Mouse (Mus musculus): Measurements from ENCODE around the gene Polk.

Gene Polk

DNA sequence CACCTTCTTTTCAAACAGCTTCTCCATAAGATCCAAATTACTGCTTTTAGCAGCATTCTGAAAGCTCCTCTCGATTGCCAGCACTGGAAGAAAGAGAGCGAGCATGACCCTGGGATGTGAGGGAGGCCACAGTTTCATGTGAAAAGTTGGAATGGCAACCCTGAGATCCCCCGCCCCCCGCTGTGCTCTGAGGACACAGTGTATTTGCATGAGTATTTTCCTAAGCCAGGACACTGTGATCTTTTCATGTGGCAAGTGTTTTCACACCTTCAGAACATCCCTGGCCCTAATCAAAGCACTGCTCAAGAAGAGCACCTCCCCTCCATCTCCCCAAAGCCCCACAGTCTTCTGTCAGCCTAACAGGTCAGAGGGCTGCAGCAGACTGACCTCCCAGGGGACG lies 77.1 kb downstream of the Polk start:
- no peak for DNase-seq (ENCODE audit: low read depth, low spot score)

DNA sequence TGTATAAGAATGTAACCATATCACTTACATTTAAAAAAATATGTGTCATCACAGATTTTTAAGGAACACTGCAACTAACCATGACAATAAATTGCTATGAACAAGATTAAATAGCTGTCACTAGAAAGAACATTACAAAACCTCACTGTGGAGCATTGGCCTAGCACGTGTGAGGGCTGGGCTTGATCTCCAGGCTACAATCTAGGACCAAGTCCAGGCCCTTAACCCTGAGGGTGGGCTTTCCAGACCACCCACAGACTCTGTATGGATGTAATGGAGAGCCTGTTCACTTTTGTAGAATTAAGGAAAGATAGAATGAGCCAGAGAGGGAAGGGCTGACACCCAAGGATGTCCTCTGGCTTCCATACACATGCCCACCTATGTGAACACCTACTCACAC lies 79.7 kb downstream of the Polk start:
- no peak for DNase-seq (ENCODE audit: low read depth, low spot score)

- DNase-seq (ENCODE audit: low read depth, low spot score), result no peak
Observed at GRCm38 (mm10) chr13:96458606-96459005, 83.8 kb downstream of the Polk start.

DNA sequence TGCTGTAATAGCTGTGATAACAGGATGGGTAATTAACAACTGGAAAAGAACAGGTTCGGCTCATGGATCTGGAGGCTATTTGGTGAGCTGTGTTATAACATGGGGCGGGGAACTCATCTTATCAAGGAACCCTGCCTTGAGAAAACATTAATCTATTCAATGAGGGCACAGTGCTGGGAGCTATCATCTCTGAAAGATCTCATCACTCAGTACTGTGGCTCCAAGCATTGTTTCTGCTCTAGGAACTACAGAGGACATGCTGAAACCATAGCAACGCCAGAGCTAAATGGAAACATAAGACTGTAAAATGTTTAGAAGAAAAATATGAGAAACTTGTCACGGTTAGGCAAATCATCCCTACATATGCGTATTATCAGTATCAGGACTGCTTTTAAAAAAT lies 84.4 kb downstream of the Polk start:
- no peak for DNase-seq (ENCODE audit: low read depth, low spot score)

DNA sequence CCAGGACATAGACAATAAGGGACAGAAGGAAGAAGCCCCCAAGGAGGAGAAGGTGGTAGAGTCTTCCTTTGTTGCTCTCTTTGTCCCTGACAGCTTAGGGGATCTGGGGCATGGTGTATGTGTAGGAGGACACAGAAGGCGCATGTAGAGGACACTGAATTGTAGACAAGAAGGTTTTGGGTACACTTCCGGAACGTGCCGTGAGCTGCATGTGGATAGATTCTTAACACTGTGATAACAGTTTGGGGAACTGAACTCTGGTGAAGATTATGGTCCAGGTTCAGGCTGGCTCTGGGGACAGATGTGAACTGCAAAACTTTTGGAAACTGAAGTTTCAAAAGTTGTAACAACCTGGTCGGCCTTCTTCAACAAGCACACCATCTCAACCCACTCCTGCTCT lies 84.8 kb downstream of the Polk start:
- no peak for DNase-seq (ENCODE audit: low read depth, low spot score)

DNA sequence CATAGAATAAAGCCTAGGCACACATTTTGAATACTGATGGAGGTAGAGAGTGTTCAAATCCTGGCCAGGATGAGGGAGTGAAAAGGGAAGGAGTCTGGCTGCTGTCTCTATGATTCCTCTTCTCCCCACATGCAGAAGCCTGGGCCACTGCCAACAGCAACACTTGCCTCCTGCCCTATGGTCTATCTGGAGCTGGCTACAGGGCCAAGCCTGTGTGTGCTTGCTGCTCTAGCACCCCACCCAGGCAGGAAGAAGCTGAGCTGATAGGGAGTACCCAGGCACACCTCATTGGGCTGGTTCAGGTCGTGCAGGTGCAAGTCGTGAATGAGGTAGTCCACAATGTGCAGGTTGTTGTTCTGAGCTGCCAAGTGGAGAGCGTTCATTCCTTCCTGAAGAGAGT lies 88.1 kb downstream of the Polk start:
- no peak for DNase-seq (ENCODE audit: low read depth, low spot score)

DNA sequence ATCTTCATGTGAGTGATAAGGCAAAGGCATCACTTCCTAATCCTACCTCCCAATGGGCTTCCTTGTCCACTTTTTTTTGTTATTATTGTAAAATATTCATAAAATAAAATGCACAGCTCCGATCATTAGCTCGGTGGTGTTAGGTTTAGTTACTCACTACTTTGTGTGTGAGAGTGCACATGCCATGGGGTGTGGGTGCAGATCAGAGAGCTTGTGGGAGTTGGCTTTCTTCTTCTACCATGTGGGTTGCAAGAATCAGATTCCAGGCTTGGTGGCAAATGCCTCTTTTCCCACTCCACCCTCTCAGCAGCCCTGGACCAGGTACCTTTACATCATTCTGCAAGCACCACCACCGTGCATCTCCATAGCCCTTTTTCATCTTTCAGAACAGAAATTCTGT lies 89.8 kb downstream of the Polk start:
- no peak for DNase-seq (ENCODE audit: low read depth, low spot score)

GRCm38 (mm10) chr13:96451386-96452140 lies 90.8 kb downstream of the Polk start:
- DNase-seq (ENCODE audit: low read depth, low spot score), result no peak

- no peak for DNase-seq (ENCODE audit: low read depth, low spot score)
Observed at GRCm38 (mm10) chr13:96450869-96451268, 91.5 kb downstream of the Polk start.

DNA sequence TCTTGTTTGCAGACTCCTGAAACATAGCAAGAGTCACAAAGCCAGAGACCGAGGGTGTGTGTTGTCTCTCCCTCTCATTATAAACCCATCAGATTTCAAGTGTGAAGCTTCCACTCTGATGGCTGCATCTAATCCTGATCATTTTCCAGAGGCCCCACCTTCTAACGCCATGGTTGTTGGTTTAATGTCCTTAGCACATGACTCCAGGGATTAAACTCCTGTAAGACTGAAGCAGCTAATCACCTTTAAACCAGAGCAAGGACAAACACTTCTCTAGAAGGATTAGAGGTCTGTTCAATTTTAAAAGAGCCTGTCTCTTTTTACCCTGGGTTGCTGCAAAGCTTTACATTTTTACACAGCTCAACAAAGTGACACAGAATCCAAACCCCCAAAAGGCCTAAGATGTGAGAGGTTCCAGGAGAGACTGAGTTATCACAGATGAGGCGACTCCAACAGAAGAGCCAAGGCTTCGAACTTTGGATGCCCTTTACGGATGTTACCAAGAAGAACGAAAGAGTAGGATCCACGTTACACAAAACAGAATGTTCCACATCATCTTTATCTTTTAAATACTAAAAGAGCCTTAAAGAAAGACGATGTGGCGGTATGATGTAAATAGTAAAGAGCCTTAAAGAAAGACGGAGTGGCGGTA lies 92.0 kb downstream of the Polk start:
- DNase-seq (ENCODE audit: low read depth, low spot score), result peak; percentile 37

DNA sequence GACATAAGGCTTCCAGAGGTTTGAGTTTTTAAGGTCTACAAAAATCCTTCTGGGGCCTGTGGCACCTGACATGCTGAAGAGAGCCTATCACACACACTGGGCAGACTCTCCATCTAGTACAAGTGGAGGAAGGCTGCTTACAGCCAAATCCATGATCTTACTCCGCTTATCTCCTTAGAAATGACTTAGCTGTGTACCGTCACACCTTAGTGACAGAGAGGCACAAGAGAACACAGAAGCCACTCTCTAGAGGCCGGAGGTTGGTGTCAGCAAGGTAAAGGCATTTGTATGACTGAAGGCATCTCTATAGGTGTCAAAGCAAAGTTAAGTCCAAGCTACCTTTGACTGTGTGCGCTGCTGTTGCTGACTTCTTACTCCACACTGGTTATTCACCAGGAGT lies 101.9 kb downstream of the Polk start:
- no peak for DNase-seq (ENCODE audit: low read depth, low spot score)

- no peak for DNase-seq (ENCODE audit: low read depth, low spot score)
Observed at GRCm38 (mm10) chr13:96436921-96437320, 105.5 kb downstream of the Polk start.

- no peak for DNase-seq (ENCODE audit: low read depth, low spot score)
Observed at GRCm38 (mm10) chr13:96435793-96436192, 106.6 kb downstream of the Polk start.

DNA sequence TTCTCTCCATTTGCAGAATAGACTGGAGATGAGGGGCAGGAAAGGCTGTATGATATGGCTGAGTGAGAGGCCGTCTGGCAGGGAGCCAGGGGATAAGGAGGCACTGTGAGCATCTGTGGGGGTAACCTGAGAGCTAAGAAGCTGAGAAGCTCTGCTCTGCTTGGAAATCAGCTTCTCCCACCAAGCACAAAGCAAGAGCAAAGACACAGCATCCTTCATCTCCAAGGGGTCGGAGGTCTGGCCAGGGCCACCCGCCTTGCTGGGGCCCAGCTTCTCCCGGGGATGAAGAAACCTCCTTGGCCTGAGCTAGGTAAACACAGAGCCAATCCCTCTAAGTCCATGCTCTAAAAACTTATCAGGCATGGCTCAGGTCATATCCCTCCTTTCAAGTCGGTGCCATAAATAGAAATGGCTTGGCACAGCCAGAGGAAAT lies 107.5 kb downstream of the Polk start:
- DNase-seq (ENCODE audit: low read depth, low spot score), result peak; percentile 27

- no peak for DNase-seq (ENCODE audit: low read depth, low spot score)
Observed at GRCm38 (mm10) chr13:96433648-96434190, 108.7 kb downstream of the Polk start.

DNA sequence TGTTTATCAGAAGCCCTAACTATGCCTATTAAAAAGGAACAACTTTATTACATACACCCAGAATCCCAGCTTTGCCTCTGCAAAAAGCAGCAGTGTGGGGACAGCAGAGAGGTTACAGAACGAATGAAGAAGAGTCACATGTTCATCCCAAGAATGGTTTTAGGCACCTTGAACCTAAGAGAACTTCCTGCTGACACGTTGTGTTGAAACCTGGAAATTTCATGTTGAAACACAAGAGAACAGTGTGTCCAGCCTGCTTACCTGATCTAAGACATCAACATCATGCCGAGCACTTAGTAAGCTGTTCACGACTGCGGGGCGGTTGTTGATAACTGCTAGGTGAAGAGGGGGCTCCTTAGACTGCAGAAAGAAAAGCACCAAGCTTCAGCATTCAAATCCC lies 109.3 kb downstream of the Polk start:
- DNase-seq (ENCODE audit: low read depth, low spot score), result no peak

DNA sequence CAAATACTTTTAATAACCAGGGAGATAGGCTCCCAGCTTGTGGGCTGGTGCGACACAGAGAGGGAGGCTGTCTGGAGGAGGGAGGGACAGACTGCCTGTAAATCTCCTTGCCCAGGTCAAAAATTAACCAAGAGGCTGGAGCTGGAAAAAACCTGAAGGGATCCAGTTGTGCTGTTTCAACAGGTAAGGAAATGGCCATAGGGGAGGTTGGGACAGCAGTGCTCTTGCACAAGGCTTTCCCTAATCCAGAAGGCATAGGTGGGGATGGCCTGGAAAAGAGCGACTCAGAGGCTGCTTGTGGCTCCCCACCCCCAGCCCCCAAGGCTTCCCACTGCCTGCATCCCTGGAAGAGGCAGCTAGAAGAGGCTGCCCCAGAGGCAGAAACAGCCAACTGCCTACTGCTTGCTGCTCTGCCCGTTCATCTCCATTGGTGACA lies 110.0 kb downstream of the Polk start:
- DNase-seq (ENCODE audit: low read depth, low spot score), result no peak

GRCm38 (mm10) chr13:96431595-96432156 lies 110.7 kb downstream of the Polk start:
- DNase-seq (ENCODE audit: low read depth, low spot score), result peak; percentile 76
